Mouse (Mus musculus) heart, adult 2 months (tissue): ENCODE measurements around the gene 4930415O20Rik.

Experiments
- CTCF ChIP-seq: fragments of 200-600 bp; IDR thresholded peaks from 2 replicates; pipeline ENCODE4 v1.8.1; 2022; ENCODE audit warnings: antibody characterized with exemption, mild to moderate bottlenecking, moderate library complexity
- POLR2A ChIP-seq: fragments of 200-500 bp; IDR thresholded peaks from 2 replicates; pipeline ENCODE4 v1.6.1; 2011; ENCODE audit warnings: mild to moderate bottlenecking, low read depth, low read length, control low read depth; ENCODE audit not compliant: insufficient read depth

- no peak for TF ChIP-seq POLR2A
- TF ChIP-seq CTCF: no peak
Measured at GRCm38 (mm10) chr15:98594193-98594592, 23.4 kb downstream of the 4930415O20Rik start.
